12 mouse cellular contexts compared by ENCODE assay signal in genomic region chr9:79215986-79216385, GRCm38 (mm10).
A peak's percentile ranks its signal among the peaks of the same experiment; 100 is the strongest.
DNase-seq lines count a peak whose midpoint lies in the region; ATAC-seq lines count a peak whose summit lies in the region.
"Had no signal": no experiment of that assay in that cellular context is flagged by ENCODE, and none has a peak within 500 bp of the region (broad histone marks: within the 10 kb centered on the region; RNA-seq: fewer than 3 reads in every experiment).

No protein-coding gene starts in this region.

- ATAC-seq in frontal cortex, adult (ENCODE audit: low TSS enrichment): peak; percentile 100

- no peak for DNase-seq in frontal cortex, postnatal 25 days (ENCODE audit: low spot score in 2 of 2)
- DNase-seq in layer of hippocampus, adult 9-11 months: peak; percentile 2
- no peak for DNase-seq in layer of hippocampus, postnatal 10 days (ENCODE audit: low spot score in 2 of 2)
- DNase-seq in 3T3-L1 (ENCODE audit: low read depth, low spot score) (peak; percentile 92), adipocyte (ENCODE audit: low spot score) (peak; percentile 27)
- no peak for DNase-seq in cerebellum, adult 9-10 months
- DNase-seq in thymus, postnatal 14 days: no peak
- DNase-seq: adrenal gland, adult 8-10 months; cerebellum, postnatal 14 days; gastrocnemius, postnatal 10 days; lung, adult 2 months had no signal

Comparison
In these comparisons a context has a peak if more than half of its experiments do, and no peak if none do; other contexts are left out.
1. DNase-seq: peak in layer of hippocampus, adult 9-11 months (single experiment), 3T3-L1 (single experiment) and adipocyte (single experiment); none in frontal cortex, postnatal 25 days (0 of 2), layer of hippocampus, postnatal 10 days (0 of 2), cerebellum, adult 9-10 months (single experiment) and thymus, postnatal 14 days (single experiment).